Mouse (Mus musculus): ENCODE data around the gene Rora.
A peak's percentile ranks its signal among the peaks of the same experiment; 100 is the strongest.

The Rora gene

DNA sequence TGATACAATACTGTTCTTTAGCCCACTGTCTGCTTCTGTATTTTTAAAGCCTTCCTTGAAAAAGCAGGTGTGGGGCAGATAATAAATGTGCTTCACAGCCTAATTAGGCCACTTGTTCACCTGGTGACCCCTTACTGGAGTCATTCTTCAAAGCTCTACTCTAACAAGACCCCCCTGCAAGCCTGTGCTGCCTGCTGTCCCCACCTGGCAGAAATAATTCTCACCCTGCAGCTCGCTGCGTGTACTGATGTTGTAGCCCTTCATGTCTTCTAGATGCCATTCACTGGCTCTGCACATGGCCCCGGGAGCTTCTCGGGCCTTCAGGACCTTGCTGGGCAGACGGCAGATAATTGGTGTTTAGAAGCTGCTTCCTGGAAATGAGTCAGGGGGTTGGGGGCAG, 604.9 kb downstream of the Rora start:
- no peak for DNase-seq

DNA sequence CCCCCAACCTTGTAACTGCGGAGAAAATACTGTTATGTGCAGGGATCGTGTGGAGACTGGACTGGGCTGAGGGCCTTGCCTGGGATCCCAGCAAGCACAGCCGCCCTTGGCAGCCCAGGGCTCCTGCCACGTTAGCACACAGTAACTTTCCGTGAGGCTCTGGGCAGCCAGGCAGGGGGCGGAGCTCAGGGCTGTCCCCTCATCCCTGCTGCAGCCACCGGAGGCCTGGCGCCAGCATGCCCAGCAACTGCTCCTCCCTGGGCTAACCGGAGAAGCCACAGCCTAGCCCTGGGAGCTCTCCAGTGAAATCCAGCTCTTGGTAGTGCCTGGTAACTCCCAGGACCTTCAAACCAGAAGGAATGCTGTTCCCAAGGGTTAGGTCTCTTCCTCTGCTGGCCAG, 605.8 kb downstream of the Rora start:
- DNase-seq = peak; percentile 60 to 78

DNA sequence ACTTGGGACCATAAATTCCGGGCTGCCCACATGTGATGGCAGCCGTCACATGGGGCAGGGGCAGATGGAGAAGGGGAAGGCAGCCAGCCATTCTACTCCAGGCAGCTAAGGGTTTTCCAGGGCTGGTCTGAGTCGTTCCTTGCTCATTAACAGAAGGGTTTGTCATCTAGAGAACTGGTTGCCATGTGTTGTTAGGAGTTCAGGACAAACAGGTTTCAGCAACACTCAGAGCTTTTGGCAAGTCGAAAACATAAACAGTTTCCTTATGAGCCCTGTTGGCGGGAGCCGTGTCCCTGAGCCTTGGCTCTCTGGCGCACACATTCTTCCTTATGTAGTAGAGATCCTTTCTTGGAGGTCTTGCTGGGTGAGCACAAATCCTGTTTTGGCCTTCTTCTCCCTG, 611.6 kb downstream of the Rora start:
- DNase-seq = peak; percentile 10 to 58

DNA sequence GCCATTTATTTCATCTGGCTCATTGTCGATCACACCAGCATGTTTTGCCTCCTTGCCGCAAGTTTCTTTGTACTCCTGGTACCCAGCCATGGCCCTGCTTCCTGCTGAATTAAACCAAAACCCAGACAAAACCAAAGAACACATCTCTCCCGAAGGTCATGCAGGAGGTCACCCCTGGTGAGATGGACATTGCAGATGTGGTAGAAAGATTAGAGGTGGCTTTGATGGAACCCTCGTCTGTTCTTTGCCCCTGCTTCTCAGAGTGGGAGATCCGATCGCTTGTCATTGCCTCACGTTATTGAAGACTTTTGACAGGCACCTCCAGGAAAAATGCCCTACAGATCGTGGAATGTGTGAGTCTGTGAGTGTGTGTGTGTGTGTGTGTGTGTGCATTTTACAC, 616.8 kb downstream of the Rora start:
- no peak for DNase-seq

DNA sequence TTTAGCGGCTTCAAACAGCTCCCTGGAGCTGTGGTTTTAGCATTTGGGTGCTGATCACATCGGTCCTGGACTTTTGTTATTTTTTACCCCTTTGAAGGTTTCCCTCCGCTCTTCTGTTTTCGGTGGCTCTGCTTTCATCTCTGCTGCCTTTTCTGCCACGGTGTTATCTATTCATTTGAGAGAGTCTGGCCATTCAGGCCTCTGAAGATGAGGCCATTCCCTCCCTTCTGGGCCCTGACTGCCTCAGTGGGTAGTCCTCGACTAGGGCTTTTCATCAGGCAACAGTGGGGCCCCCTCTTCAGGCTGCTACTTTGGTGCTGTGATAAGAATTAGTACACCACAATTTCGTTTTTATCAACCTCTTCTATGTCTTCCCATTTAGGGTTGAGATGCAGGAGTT, 617.3 kb downstream of the Rora start:
- no peak for DNase-seq

DNA sequence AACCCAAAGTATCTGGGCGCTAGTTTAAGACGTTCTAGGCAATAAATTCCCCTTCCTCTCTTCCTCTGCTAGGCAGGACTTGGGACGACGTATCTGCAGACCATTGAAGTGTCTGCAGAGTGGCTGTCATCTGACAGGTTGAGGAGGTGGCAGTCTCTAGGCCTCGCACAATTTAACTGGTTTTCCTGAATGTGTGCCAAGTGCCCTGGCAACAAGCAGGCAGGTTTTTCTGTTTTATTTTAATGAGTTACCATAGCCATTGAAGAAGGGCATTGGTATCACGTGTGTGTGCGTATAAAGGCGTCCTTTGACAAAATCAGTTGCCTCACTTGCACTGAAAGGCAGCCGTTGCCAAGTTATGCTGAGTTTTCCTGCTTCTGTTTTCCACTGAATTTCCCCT, 619.3 kb downstream of the Rora start:
- no peak for DNase-seq

DNA sequence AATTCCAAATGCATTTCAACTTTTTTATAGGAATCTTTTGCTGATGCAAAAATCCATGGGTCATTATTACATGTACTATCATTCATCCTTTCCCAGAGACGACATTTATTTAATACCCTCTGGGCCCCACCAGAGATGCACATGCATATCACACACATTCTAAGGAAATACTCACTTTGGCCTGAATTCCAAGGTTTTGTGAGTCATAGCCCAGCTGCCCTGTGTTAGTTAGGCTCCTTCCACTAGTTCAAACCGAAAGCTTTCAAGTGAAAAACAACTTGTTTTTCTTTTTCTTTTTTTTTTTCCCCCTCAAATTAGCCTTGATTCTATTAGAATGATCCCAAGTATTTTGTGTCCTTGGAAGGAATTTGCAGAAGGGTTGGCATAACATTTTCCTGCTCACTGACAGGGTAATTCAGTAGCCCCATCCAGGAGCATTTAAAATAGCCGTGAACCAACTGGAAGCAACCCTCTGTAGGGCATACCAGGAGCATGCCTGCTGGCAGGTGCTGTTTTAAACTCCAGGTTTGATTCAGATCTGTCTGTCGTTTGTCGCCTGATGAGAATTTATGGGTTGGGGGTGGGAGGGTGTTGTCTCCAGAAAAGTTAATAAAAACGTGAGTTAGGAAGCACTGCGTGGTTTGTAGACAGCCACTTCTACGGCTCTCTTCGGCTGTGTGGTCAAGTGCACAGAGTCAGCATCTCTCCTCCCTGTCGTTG, 621.3 kb downstream of the Rora start:
- no peak for DNase-seq

DNA sequence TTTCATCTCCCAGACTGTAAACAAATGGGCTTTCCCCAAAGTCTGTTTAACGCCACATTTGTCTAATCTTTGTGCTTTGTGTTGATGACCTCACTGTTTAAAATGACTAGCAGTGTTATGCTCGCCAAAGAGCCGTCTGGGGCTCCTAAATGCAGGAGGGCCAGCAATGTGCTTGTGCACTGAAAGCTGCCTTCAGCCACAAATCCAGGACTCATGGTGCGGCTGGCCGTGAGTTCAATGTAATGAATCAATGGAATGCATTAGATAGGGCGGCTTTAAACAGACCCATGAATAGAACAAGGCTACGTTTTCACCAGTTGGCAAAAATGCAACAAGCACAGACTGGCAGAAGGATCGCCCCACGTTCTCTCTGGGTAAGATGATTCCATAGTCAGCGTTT, 623.7 kb downstream of the Rora start:
- peak in 1 of 2 experiments; percentile 35 for DNase-seq

DNA sequence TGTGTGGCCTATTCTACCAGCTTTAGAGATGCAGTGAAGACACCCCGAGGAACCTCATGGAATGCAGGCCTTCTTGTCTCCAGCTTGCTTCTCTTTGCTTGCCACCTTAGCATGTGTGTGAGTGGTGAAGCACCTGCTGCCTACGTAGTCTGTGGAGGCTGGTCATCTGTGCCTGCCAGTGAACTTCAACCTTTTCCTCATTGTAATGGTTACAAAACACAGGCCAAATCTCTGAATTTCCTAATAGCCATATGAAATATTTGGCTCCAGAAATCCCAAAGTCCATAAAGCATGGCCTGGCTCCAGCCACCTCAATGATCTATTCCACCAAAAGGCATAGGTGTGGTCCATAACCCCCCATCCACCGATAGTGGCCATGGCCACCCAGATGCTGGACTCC, 631.4 kb downstream of the Rora start:
- DNase-seq = no peak

DNA sequence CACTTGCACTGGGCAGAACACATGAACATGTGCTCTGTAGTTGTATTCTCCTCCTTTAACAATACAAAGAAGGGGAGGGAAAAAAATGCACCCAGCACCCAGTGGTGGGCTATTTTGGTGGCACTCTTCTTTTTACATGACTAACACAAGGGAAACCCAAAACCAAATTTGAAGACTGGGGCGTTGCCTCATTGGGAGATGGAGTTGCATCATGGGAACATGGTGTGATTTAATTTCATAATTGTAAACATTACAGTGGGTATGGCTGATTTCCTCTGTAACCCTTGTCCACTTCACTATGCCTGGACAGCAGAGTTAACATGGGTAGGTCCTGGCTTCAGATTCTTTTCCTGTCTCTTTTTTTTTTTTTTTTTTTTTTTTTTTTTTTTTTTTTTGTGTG, 634.5 kb downstream of the Rora start:
- no peak for DNase-seq

DNA sequence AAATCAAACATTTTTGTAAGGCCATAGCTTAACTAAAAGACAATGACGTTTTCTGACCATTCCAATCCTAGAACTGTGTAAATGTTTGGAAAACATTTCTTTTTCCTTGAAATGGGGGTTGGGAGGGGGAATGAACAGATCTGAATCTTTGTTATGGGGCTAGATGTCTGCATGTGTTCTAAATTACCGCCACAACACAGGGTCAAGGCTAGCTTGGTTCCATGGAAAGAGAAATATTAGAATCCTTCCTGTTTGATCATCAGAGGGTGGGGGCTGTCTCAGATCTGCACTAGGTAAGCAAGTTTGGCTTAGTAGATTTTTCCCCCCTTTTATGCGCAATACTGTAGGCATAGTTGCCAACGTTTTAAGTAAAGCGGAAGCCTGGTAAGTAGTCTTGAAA, 635.0 kb downstream of the Rora start:
- no peak for DNase-seq

DNA sequence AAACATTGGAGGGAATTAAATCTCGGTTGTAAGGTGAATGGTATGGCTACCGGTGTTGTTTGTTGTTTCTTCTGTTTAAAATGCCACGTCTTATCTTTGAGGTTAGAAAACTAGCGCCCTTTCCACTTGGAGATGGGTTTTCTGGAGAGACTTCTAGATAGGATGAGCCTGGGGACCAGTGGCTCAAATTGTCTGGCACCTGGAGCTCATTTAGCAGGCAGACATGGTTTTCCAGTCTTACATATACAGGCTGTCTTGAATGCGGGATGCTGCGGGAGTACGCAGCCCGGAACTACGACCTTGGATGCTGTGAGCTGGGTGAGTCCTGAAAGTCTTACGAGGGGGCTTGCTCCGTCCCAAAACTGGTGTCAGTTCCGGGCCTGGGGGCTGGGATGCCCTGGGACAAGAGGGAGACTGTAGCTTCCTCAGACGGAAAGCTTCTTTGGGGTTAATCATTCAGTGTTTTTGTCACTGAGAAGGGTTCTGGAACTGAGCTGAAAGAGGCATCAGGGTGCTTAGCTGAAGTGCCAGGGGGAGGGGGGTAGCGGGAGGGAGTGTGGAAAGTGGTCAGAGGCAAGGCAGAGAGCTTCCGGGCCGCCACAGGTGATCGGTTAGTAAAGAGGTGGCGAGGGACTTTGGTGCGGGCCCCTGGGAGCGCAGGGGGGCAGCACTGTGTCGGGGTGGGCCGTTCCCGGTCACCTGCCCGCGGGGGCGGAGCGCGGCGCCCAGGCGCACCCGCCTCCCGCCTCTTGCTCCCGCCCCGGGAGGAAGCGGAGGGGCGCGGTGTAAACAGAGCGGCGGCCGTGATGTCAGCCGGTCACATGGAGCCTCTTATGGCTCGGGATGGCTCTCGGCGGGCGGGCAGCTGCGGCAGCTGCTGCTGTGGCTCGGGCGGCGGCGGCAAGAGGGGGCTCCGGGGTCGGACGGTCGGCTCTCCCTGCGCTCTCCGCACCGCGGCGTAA, 635.8 kb downstream of the Rora start:
- peak; percentile 89 to 94 for DNase-seq

DNA sequence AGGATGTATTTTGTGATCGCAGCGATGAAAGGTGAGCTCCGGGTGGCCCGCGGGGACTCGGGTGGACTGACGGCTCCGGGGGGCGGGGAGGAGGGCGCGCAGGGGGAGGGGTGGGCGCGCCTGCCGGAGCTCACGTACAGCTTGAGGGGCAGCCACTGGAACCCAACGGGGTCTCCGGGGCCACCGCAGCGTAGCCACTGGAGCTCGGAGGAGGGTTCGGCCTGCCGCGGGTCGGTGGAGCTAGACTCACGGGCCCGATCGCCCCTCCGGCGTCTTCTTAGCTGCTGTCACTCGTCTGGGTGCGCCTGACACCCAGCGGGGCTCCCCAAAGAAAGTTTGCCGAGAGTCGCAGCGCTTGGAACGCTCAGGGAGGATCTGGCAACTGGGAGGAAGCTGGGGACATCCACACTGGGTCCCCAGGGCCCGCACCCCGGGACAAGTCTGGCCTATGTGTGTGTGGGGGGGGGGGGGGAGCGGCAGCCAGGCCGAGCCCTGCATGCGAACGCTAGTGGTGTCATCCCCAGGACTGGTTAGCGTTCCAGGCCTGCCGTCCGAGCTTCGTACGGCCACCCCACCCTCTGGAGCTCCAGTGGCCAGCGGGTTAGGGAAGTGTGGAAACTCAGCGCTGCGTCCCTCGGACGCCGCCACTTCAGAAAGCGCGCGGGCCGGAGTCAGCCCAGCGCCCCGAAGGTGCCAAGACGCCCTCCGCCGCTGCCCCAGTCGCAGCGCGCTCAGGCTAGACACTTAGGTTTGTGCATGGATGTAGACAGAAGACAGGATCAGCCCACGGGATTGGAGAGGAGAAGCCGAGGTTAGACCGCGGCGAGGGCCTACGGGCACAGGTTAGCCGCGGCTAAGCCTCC, 636.7 kb downstream of the Rora start:
- DNase-seq = peak; percentile 51 to 58

DNA sequence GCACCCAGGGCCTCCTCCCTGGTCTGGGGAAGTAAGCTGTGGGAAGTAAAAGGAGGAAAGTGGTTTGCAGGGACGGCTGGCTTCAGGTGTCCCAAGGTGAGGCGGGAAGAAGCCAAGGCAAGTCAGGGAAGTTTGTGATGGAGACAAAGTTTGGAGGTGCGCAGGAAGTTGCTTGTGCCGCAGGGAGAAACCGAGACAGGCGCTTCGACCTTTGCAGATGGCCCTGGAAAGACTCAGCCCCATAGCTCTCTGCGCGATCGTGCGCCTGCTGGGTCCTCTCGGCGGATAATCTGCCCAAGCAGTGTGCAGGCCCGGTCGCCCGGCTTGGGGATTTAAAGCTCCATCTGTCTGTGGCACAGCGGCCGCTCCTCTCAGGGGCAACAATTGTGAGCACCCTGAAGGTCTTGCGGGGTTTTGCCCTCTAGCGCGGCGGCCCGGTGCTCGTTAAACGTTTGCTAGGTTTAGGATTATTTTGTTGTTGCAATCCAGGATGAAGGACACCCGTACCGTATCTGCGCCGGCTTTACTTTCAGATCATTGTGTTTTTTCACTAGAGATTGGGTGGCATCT, 637.4 kb downstream of the Rora start:
- DNase-seq = peak; percentile 36 to 42

DNA sequence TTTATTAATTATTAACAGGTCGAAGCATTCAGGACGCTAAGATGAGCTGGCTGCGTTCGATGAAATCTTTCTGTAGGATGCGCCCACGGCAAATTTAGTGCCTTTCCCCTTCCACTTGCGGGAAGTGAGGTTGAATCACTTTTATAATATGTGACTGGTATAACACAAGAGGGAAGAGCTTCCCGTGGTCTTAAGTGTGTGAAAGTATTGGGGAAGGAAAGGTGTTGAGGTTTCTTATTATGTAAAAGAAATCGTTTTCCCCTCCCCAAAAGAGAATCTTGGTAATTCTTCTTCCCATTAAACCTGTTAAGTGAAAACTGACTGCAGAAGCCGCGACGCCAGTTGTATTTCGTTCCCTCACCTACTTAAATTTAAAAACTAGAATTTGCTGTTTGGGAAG, 637.9 kb downstream of the Rora start:
- DNase-seq = no peak

DNA sequence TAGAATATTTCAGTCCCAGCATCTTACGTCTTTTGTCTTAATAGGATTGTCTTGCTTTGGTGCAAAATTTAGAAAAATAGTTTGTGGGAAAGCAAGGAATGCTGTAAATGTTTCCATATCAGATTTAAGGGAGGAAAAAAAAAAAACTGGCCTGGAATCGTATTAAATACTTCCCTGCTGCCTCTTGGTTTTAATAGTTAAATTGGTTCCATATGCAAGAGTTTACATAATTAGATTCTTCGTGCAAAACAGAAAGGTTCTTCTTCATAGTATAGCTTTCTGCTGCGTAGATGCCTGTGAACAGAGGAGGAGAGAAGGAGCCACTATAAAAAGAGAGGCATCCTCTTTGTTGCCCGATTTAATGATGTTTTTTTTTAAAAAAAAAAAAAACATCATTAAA, 638.8 kb downstream of the Rora start:
- no peak for DNase-seq

DNA sequence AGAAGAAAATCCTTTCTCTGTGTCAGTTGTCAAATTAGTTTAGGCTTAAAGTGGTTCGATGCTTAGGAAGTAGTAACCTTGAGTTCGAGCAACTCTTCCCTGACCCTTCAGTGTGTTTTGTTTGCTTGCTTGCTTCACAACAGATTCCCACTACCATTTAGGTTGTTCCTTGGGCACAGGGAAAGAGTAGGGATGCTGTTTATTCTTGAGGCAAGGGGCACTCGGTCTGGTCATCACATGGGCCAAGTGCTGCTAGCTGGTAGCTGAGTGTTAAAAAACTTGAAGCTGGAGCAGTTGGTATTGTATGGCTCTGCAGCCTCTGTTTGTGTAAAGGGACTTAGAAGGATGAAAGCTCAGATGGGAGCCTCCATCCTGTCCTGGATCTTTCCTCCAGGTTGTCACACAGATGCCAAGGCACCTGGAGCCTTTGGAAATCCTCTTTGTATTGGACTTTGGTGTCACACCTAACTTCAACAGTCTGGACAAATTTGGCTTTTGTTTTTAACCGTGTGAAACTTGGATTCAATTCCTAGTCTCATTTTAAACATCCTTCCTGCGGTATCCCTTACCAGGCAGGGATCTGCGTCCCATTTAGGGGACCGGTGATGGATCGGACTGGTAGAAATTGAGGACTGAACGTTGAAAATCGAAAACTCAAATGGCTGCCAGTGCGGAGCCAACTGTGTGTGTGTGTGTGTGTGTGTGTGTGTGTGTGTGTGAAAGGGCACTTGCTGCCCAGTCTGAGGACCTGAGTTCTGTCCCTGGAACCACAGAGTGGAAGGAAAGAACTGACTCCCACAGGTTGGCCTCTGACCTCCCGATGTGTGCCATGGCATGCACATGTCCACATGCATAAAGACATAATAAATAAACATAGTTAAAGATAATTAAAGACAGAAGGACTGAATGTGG, 639.4 kb downstream of the Rora start:
- DNase-seq = no peak

DNA sequence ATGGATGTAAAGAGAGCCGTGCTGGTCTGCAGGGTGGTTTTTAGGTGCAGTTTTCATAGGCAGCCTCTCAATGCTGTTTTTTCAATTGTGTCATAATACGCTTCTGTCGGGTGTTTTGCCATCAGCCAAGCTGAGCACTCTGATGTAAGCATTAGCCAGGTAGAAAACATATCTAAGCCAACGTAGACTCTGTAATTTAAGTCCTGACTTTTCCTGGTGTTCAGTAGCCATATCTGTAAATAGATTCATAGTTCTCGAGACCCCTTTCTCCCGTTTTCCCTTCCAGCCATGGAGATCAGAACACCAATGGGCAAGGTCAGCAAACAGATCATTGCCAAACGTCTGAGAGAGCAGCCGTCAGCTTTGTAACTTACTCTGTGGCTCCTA, 640.1 kb downstream of the Rora start:
- no peak for DNase-seq

DNA sequence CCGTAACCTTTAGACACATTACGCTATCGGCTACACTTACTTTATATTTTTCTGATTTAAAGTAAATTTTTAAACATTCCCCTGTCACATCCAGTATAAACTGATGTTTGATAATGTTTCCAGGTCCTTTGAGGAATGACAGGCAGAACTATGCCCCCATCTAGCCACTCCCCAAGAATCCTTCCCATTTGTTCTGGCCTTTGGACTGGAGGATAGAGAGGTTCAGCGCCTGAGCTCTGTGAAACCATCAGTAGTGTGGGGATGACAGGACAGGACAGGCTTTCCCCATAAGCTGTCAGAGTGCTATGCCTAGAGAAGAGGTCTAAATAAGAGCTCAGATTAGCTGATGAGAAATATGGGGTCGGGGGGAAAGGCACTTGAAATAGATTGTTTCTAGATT, 640.8 kb downstream of the Rora start:
- DNase-seq = no peak

DNA sequence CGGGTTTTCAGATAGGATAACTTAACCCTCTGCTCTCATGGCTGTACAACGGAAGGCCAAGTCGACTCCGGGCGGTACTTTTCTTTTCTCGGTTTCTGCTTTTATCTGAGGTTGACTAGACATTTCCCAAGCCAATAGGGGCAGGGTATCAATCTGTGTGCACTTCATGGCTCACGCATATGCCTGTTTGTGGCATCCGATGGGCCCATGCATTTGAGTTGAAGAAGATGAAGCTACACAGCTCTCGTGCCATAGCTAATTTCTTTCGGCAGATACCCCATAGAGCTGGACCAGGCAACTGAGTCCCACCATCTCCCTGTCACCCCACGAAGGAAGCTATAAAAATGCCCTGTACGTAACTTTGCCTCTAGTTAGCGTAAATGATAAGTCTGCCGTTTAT, 641.3 kb downstream of the Rora start:
- DNase-seq = no peak

DNA sequence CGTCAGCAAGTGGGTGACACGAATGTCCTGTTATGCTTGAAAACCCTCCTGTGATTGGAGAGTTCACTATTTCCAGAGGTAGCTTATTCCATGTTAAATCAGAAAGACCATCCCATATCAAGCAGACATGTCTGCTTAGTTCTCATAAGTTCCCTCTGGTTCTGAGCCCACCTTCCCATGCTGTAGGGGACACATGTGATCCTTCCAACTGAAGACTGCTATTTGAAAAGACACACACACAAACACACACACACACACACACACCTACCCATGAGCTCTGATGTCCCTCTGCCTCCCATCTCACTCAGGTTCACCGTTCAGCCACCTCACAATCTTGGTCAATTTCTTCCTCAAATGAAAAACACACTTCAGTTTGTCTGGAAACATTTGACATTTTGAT, 642.2 kb downstream of the Rora start:
- DNase-seq = no peak

DNA sequence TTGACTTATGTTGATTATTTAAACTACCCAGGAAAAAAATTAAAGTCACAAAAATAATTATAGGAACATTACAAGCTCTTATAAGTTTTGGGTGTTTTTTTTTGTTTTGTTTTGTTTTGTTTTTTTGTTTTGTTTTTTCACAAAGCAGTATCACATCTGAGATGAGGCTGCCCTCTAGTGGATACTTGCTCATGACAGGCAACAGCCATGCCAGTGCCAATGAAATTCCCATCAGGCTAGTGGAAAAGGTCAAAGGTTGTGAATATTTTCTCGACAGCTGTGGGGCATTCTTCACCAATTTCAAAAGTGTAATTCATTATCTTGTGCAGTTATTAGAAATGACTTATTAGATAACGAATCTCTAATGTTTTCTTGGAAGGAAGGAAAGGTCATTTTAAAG, 642.8 kb downstream of the Rora start:
- peak; percentile 35 to 75 for DNase-seq
